Mouse (Mus musculus): Measurements from ENCODE around the gene Olfr1109. TPM values are rescaled to one million over a fixed set of nuclear protein-coding genes. Genes with fewer than 3 reads are reported as not detected.

The Olfr1109 gene
- total RNA-seq (2021): not detected

DNA sequence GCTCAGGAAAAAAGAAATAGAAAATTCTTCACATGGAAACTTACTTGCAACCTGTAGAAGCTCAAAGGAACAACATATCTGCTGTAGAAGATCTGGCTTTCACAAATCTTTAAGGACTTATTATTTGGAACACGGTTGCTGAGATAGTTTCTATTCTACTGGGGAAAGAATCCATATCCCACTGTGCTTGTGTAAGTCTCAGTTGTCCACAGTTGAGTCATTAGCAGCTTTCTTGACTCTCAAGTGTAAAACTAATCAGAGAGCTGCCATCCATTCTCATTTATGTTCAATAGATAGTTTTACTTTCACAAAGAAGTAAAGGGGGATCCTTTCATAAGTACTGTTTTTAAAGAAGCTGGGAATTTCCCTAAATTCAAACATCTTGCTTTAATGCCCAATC, at the start of gene Olfr1109:
Gene Olfr1109 (minus strand): TSS at position 101 of the 400 bp plus-strand sequence.
- DNase-seq: no peak
- intact Hi-C loops (cut with DNase I): no loop called here

GRCm38 (mm10) chr2:87140200-87140599, 44.4 kb upstream of the Olfr1109 start, which contains the start of gene Olfr1110:
Gene Olfr1110, minus strand, starts transcription at chr2:87140300.
- no peak for DNase-seq
- intact Hi-C loops (cut with DNase I): no loop called here

- DNase-seq: no peak
- intact Hi-C loops (cut with DNase I): no loop called here
Observed at GRCm38 (mm10) chr2:87114467-87114866, 18.7 kb upstream of the Olfr1109 start, which contains the start of gene Olfr259. Gene Olfr259, minus strand, starts transcription at chr2:87114567.

- DNase-seq: no peak
- intact Hi-C loops (cut with DNase I): no loop called here
Observed at GRCm38 (mm10) chr2:87075717-87076116, 20.1 kb downstream of the Olfr1109 start, which contains the start of gene Olfr1107. Gene Olfr1107, minus strand, starts transcription at chr2:87075817.

DNA sequence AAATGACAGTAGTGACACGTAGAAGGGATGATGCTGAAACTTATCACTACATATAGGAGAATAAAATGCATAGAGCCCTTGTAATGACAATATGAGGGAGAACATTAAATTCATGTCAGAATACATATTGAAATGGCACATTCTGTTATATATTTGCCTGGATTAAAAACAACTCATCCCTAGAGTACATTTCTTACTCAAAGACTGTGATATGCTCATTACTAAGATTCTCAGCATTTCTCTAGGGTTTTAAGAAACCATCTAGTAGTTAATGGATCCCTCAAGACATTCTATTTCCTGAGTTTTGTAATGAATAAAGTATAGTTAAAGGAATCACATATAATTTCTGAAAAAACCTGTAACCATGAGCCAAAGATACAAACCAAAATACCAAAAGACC, 43.6 kb downstream of the Olfr1109 start, which contains the start of gene Olfr1106:
Gene Olfr1106 (minus strand): TSS at position 101 of the 400 bp plus-strand sequence.
- intact Hi-C loops (cut with DNase I): no loop called here
- DNase-seq: no peak

Other genes starting within 250 kb of the Olfr1109 start
- not detected for gene Olfr1095, start 244.3 kb downstream of the Olfr1109 start, total RNA-seq (2021)
- gene Gm13723, start 221.2 kb downstream of the Olfr1109 start, total RNA-seq (2021): not detected
- gene Olfr1097, start 203.8 kb downstream of the Olfr1109 start, total RNA-seq (2021): not detected
- gene Olfr1098, start 171.5 kb downstream of the Olfr1109 start, total RNA-seq (2021): not detected
- gene Olfr1099, start 135.3 kb downstream of the Olfr1109 start, total RNA-seq (2021): not detected
- gene Olfr1100, start 116.1 kb downstream of the Olfr1109 start, total RNA-seq (2021): not detected
- not detected for gene Olfr1101, start 104.8 kb downstream of the Olfr1109 start, total RNA-seq (2021)
- gene Olfr1102, start 97.6 kb downstream of the Olfr1109 start, total RNA-seq (2021): not detected
- not detected for gene Olfr1104, start 68.9 kb downstream of the Olfr1109 start, total RNA-seq (2021)
- not detected for gene Olfr1105, start 59.5 kb downstream of the Olfr1109 start, total RNA-seq (2021)
- not detected for gene Olfr1106, start 43.7 kb downstream of the Olfr1109 start, total RNA-seq (2021)
- not detected for gene Olfr1107, start 20.2 kb downstream of the Olfr1109 start, total RNA-seq (2021)
- gene Olfr259, start 18.6 kb upstream of the Olfr1109 start, total RNA-seq (2021): not detected
- gene Olfr1110, start 44.3 kb upstream of the Olfr1109 start, total RNA-seq (2021): not detected
- gene Olfr1111, start 56.6 kb upstream of the Olfr1109 start, total RNA-seq (2021): not detected
- gene Olfr1112, start 91.8 kb upstream of the Olfr1109 start, total RNA-seq (2021): not detected
- not detected for gene Olfr1113, start 113.0 kb upstream of the Olfr1109 start, total RNA-seq (2021)
- not detected for gene Olfr1115, start 152.0 kb upstream of the Olfr1109 start, total RNA-seq (2021)
- not detected for gene Olfr1116, start 171.5 kb upstream of the Olfr1109 start, total RNA-seq (2021)
- gene Olfr1118, start 211.6 kb upstream of the Olfr1109 start, total RNA-seq (2021): not detected